Mouse (Mus musculus) c-Kit-negative CD71-positive TER-119-positive erythroid progenitor cells, embryonic 14.5 days (primary cell): Measurements from ENCODE around the gene Mmp14.

Source experiments
- DNase-seq: peaks from one replicate; pipeline ENCODE4 v3.0.0-alpha.2; 2013; ENCODE audit warnings: low read depth, low spot score

Mmp14 gene

GRCm38 (mm10) chr14:54475941-54476844 is 44.8 kb downstream of the Mmp14 start, which contains the start of gene Rem2:
Rem2 (plus strand) TSS chr14:54476100.
- no peak for DNase-seq

DNA sequence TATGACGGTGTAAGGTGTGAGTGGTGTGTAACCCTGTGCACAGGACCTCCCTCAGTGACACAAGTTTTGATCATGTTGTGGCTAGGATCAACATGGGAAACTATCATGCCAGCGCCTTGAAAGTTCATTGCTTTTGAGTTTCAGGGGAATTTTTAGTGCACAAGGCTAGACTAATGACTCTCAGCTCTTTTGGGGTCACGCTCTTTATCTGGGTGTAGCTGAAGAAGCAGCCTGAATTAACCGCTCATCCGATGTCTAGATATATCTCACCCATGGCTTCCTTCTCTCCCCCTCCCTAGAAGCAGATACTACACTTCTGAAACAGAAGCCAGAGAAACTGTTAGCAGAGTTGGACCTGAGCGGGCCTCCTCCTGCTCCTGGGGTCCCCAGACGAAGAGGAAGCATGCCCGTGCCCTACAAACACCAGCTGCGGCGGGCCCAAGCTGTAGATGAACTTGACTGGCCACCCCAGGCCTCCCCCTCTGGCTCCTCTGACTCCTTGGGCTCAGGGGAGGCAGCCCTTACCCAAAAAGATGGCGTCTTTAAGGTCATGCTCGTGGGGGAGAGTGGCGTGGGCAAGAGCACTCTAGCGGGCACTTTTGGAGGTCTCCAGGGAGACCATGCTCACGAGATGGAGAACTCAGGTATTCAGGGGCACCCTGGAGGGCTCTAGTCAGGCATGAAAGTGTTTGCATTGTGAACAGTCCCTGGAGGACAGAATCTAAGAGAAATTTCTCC is 45.9 kb downstream of the Mmp14 start:
- no peak for DNase-seq

GRCm38 (mm10) chr14:54479451-54479920 is 48.1 kb downstream of the Mmp14 start:
- DNase-seq, result no peak

GRCm38 (mm10) chr14:54480673-54481072 is 49.3 kb downstream of the Mmp14 start:
- no peak for DNase-seq

DNA sequence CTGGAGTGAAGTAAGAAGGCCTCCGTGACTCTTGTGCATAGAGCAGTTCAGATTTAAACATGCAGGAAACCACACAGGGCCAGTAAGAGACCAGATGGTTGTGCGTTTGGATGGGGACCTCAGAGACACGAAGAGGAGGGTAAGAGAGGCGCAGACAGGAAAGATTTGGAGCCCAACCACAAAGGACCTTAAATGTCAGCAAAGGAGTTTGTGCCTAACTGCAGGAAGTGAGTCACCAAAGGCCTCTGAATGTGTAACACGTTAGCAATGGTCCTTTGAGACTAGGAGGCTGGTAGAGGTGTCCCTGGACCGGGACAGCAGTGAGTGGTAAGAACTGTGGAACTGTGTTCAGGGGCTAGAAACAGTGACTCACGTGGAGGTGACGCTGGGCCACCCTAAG is 50.0 kb downstream of the Mmp14 start:
- no peak for DNase-seq

GRCm38 (mm10) chr14:54482498-54482897 is 51.1 kb downstream of the Mmp14 start:
- DNase-seq, result peak; percentile 44

DNA sequence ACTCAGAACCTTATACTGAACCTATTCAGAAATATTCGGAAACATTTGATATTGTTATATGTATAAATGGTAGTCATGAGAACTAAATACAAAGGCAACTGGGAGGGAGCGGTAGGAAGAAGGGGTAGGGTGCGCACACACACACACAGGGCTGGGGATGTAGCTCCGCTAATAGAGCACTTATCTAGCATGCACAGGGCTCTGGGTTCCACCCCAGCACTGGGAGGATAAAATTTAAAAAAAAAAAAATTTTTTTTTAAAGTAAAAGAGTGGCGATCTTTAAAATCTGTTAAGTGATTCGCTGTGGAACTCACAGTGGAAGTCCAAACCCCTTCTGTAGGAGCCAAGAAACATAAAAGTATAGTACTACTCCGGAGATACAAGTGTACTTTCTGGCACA is 54.5 kb downstream of the Mmp14 start:
- no peak for DNase-seq

DNA sequence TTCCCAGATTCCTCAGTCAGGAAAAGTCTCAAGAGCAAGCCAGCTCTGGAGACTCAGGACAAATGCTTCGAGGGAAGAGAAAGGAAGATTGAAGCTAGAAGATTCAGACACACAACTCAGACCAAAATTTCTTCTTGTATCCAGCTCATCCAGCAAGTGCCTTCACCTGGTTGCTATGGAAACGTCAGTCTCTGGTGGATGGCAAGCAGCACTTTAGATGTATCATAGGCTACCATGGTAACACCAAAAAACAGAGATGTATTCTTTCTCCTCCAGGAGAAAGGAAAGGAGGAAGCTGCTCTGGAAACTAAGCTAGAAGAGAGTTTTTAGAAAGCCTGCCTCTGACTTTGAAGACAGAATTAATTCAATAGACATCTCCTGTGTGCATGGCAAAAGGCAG is 56.3 kb downstream of the Mmp14 start:
- DNase-seq, result no peak

DNA sequence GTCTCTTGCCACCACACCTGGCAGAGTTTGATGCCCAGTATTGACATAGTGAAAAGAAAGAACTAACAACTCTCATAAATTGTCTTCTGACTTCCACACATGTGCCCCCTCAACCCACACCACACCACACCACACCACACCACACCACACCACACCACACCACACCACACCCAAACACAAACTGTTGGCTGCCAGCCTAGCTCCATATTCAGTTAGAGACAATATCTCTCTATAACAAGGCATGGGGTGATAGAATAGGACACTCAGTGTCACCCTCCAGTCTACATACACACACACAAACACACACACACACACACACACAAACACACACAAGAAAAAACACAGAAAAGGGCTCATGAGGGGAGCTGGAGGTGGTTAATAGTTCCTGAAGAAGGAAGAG is 56.9 kb downstream of the Mmp14 start:
- no peak for DNase-seq

DNA sequence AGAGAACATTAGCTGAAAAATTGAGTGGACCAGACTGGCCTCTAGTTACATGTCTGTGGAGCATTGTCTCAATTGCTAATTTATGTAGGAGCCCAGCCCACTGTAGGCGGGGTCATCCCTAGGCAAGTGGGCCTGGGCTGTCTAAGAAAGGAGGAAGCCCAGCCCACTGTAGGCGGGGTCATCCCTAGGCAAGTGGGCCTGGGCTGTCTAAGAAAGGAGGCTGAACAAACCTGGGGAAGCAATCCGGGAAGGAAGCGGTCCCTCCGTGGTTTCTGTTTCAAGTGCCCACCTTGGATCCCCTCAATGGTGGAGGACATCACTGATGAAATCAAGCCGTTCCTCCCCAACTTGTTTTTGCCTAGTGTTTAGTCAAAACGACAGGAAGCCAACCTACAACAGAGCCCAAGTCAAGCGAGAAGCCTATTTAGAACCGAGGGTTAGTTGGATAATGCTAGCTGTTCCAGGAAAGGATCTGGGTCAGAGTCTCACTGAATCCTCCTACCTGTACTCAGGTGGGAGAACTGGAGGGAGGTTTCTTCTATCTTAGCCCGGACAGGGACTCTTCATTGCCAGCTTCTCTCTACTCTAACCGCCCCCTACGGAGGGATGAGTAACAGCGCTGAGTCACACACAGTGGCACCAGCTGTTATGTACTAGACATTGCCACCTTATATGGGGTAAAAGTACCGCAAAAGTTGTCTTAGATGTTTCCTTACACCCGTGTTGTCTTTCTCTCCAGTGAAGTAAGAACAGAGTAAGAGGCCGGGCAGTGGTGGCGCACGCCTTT is 61.1 kb downstream of the Mmp14 start:
- DNase-seq, result no peak

- no peak for DNase-seq
Measured at GRCm38 (mm10) chr14:54493236-54493635, 61.8 kb downstream of the Mmp14 start.

GRCm38 (mm10) chr14:54494234-54494633 is 62.8 kb downstream of the Mmp14 start:
- peak; percentile 51 for DNase-seq
